Mouse (Mus musculus) thymus, adult 18-20 months (tissue): ENCODE measurements around the gene Ulk4.

ENCODE experiments used
- DNase-seq, 2 experiments: peaks; one replicate each; pipeline ENCODE4 v3.0.0; 2022; ENCODE audit warnings: mixed read lengths in 2 of 2

Gene Ulk4

GRCm38 (mm10) chr9:121299223-121299755 is 22.3 kb upstream of the Ulk4 start:
- peak in 1 of 2 experiments; percentile 35 for DNase-seq

- DNase-seq, result peak; percentile 39 to 63
Measured at GRCm38 (mm10) chr9:121298411-121299091, 21.6 kb upstream of the Ulk4 start.

- no peak for DNase-seq
Measured at GRCm38 (mm10) chr9:121298065-121298398, 21.0 kb upstream of the Ulk4 start.

- DNase-seq, result peak; percentile 55 to 59
Measured at GRCm38 (mm10) chr9:121297171-121298064, 20.4 kb upstream of the Ulk4 start, which contains the start of gene Trak1. TSS of gene Trak1 (plus strand) at chr9:121297502.

- no peak for DNase-seq
Measured at GRCm38 (mm10) chr9:121295221-121295620, 18.2 kb upstream of the Ulk4 start.

GRCm38 (mm10) chr9:121293187-121293586 is 16.2 kb upstream of the Ulk4 start:
- DNase-seq, result no peak

GRCm38 (mm10) chr9:121291275-121291674 is 14.3 kb upstream of the Ulk4 start:
- DNase-seq, result no peak

- DNase-seq, result no peak
Measured at GRCm38 (mm10) chr9:121286325-121286901, 9.4 kb upstream of the Ulk4 start.

GRCm38 (mm10) chr9:121285341-121286324 is 8.6 kb upstream of the Ulk4 start:
- peak in 1 of 2 experiments; percentile 44 for DNase-seq

- no peak for DNase-seq
Measured at GRCm38 (mm10) chr9:121284422-121284821, 7.4 kb upstream of the Ulk4 start.

GRCm38 (mm10) chr9:121283620-121284185 is 6.7 kb upstream of the Ulk4 start:
- no peak for DNase-seq

GRCm38 (mm10) chr9:121281891-121282290 is 4.9 kb upstream of the Ulk4 start:
- no peak for DNase-seq

GRCm38 (mm10) chr9:121279216-121279615 is 2.2 kb upstream of the Ulk4 start:
- no peak for DNase-seq

GRCm38 (mm10) chr9:121276745-121277117 is 266 bp downstream of the Ulk4 start:
- DNase-seq, result no peak

- no peak for DNase-seq
Measured at GRCm38 (mm10) chr9:121271561-121271960, 5.4 kb downstream of the Ulk4 start.

GRCm38 (mm10) chr9:121271149-121271548 is 5.8 kb downstream of the Ulk4 start:
- no peak for DNase-seq

- DNase-seq, result no peak
Measured at GRCm38 (mm10) chr9:121265307-121265706, 11.7 kb downstream of the Ulk4 start.

- no peak for DNase-seq
Measured at GRCm38 (mm10) chr9:121257106-121257505, 19.9 kb downstream of the Ulk4 start.

- DNase-seq, result no peak
Measured at GRCm38 (mm10) chr9:121254761-121255160, 22.2 kb downstream of the Ulk4 start.

GRCm38 (mm10) chr9:121253983-121254382 is 23.0 kb downstream of the Ulk4 start:
- no peak for DNase-seq

GRCm38 (mm10) chr9:121250854-121251253 is 26.1 kb downstream of the Ulk4 start:
- DNase-seq, result no peak

- peak in 1 of 2 experiments; percentile 2 for DNase-seq
Measured at GRCm38 (mm10) chr9:121249805-121250204, 27.2 kb downstream of the Ulk4 start.
